Mouse (Mus musculus): ENCODE results near the gene Ap1b1. TPM values are rescaled to one million over a fixed set of nuclear protein-coding genes. Genes with fewer than 3 reads are reported as not detected.
A peak's percentile ranks its signal among the peaks of the same experiment; 100 is the strongest.

The Ap1b1 gene
- 10 to 100 TPM; 35.8 to 40.5 TPM for total RNA-seq (2021)
- long read RNA-seq, experiment 1, full-length matches to known transcripts = 28 of 50 reads
- long read RNA-seq, experiment 1, partial matches to known transcripts = 10 of 50 reads
- long read RNA-seq, experiment 1, other reads (novel, unspliced or antisense) = 12 of 50 reads
- long read RNA-seq, experiment 2, full-length matches to known transcripts = 28 of 67 reads
- long read RNA-seq, experiment 2, partial matches to known transcripts = 27 of 67 reads
- long read RNA-seq, experiment 2, other reads (novel, unspliced or antisense) = 12 of 67 reads

- intact Hi-C loops (cut with DNase I) = no loop called here
- peak within 1 kb of the TSS; percentile 90 for H3K27ac ChIP-seq
Observed at GRCm38 (mm10) chr11:4986695-4987486, at the start of gene Ap1b1. TSS of gene Ap1b1 (plus strand) at chr11:4986824.

GRCm38 (mm10) chr11:4946530-4946929 lies 40.1 kb upstream of the Ap1b1 start:
- TF ChIP-seq CTCF (IDR thresholded peaks at IDR 0.05) = no peak
- intact Hi-C loops (cut with DNase I) = no loop called here
- Histone ChIP-seq H3K27ac (no peak overlapping the region), H3K4me3 (peak overlapping the region; percentile 69)
- no peak for DNase-seq

More at GRCm38 (mm10) chr11:4986695-4987486, at the start of gene Ap1b1:
- DNase-seq = peak; percentile 96
- TF ChIP-seq CTCF (IDR thresholded peaks at IDR 0.05) = no peak
- H3K4me3 ChIP-seq = peak within 1 kb of the TSS; percentile 74

- TF ChIP-seq CTCF (IDR thresholded peaks at IDR 0.05) = peak; percentile 30; the same call in 1 of the 2 replicates
- DNase-seq = peak; percentile 66
- intact Hi-C loops (cut with DNase I) = no loop called here
- Histone ChIP-seq H3K27ac (no peak overlapping the region), H3K4me3 (peak overlapping the region; percentile 69)
Observed at GRCm38 (mm10) chr11:4946947-4947812, 39.4 kb upstream of the Ap1b1 start.

GRCm38 (mm10) chr11:4947813-4948174 lies 38.8 kb upstream of the Ap1b1 start, which contains the start of gene Nefh:
TSS of gene Nefh (minus strand) at chr11:4948064.
- intact Hi-C loops (cut with DNase I) = no loop called here
- DNase-seq = no peak
- Histone ChIP-seq H3K27ac (no peak within 1 kb of the TSS), H3K4me3 (peak within 1 kb of the TSS; percentile 69)
- no peak for TF ChIP-seq CTCF (IDR thresholded peaks at IDR 0.05)

GRCm38 (mm10) chr11:4948792-4949191 lies 37.8 kb upstream of the Ap1b1 start:
- intact Hi-C loops (cut with DNase I) = no loop called here
- TF ChIP-seq CTCF (IDR thresholded peaks at IDR 0.05) = no peak
- Histone ChIP-seq H3K4me3 (no peak overlapping the region), H3K27ac (no peak overlapping the region)
- DNase-seq = no peak

GRCm38 (mm10) chr11:4949256-4950044 lies 37.2 kb upstream of the Ap1b1 start:
- peak; percentile 32 for DNase-seq
- no peak for TF ChIP-seq CTCF (IDR thresholded peaks at IDR 0.05)
- Histone ChIP-seq H3K4me3 (no peak overlapping the region), H3K27ac (no peak overlapping the region)
- intact Hi-C loops (cut with DNase I) = no loop called here

GRCm38 (mm10) chr11:4953401-4953800 lies 33.2 kb upstream of the Ap1b1 start:
- Histone ChIP-seq H3K27ac (no peak overlapping the region), H3K4me3 (no peak overlapping the region)
- no peak for TF ChIP-seq CTCF (IDR thresholded peaks at IDR 0.05)
- intact Hi-C loops (cut with DNase I) = no loop called here
- no peak for DNase-seq

GRCm38 (mm10) chr11:4953918-4954317 lies 32.7 kb upstream of the Ap1b1 start:
- intact Hi-C loops (cut with DNase I) = no loop called here
- TF ChIP-seq CTCF (IDR thresholded peaks at IDR 0.05) = no peak
- peak; percentile 31 for DNase-seq
- Histone ChIP-seq H3K27ac (no peak overlapping the region), H3K4me3 (no peak overlapping the region)

- intact Hi-C loops (cut with DNase I) = no loop called here
- Histone ChIP-seq H3K27ac (no peak overlapping the region), H3K4me3 (no peak overlapping the region)
- peak; percentile 31 for DNase-seq
- no peak for TF ChIP-seq CTCF (IDR thresholded peaks at IDR 0.05)
Observed at GRCm38 (mm10) chr11:4963099-4963808, 23.4 kb upstream of the Ap1b1 start.

GRCm38 (mm10) chr11:4966325-4966724 lies 20.3 kb upstream of the Ap1b1 start:
- no peak overlapping the region for H3K27ac ChIP-seq
- no peak overlapping the region for H3K4me3 ChIP-seq
- intact Hi-C loops (cut with DNase I) = no loop called here
- DNase-seq = no peak
- no peak for TF ChIP-seq CTCF (IDR thresholded peaks at IDR 0.05)

GRCm38 (mm10) chr11:4966888-4967287 lies 19.7 kb upstream of the Ap1b1 start:
- DNase-seq = no peak
- no peak overlapping the region for H3K27ac ChIP-seq
- intact Hi-C loops (cut with DNase I) = no loop called here
- H3K4me3 ChIP-seq = no peak overlapping the region
- TF ChIP-seq CTCF (IDR thresholded peaks at IDR 0.05) = no peak

Measured in gastrocnemius, adult 2 months (tissue).